Mouse (Mus musculus) adipocyte (in vitro differentiated cells): ENCODE measurements around the gene Rdm1.

Experiments
- DNase-seq: peaks from one replicate; pipeline ENCODE4 v3.0.0-alpha.2; 2016; ENCODE audit warnings: low spot score

Rdm1 gene

DNA sequence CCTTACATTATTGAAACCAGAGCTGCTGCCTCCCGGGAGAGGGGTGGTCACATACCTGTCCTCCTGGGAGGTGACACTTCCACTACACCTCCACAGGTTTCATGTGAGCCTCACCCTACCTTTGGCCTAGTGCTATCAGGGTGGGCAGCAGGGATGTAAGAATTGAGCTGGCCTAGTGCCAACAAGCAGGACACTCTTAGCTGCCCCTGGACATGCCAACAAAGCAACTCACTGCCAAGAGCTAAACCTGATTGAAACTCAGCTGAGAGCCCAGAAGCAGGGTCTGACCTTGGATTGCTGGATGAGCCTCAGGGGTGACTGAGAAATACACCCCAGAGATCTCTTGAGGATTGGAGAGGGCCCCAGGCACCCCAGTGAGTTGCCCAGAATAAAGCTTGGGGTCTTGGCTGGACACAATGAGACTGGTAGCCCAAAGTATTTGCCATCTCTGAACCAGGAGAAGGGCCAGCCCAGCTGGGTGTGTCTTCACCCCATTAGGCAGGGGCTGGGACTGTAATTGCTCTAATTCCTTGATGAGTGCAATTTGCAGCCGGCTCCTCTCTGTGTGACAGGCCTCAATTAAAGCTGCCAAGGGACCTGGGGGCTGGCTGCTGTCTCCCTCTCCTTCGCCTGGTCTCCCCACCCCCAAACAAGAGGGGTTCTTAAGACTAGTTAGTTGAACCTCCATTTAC lies 53.8 kb downstream of the Rdm1 start:
- no peak for DNase-seq

DNA sequence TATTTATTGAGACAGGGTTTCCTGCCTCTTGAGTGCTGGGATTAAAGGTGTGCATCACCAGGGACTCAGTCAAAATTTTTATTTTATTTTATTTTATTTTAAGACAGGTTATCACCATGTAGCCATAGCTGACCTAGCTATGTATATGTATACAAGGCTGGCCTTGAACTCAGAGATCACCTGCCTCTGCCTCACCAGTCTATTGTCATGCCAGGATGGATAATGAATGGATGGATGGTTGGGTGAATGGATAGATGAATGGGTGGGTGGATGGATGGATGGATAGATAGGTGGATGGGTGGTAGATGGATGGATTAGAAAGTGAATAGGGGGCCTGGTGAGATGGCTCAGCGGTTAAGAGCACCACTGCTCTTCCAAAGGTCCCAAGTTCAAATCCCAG lies 55.0 kb downstream of the Rdm1 start:
- DNase-seq: no peak

DNA sequence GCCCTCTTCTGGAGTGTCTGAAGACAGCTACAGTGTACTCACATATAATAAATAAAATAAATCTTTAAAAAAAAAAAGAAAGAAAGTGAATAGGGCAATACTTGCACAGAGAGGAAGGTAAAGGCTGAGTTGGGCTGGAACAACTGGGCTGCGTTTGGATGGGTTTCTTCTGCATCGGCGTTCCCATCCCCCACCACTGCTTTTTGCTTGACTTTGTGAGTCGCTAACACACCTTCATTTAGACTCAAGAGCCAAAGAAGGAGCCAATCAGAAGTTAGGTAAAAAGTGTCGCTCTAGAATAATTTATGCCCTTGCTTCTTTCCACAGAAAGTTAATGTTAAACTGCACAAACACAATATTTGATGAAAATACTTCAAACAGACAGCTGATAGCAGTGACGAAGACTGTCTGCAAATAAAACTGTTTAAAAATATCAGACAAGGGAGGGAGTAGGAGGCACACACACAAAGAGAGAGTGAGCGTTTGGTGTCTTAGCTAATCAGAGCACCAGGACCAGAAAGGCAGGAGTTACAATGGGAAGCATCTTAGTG lies 55.5 kb downstream of the Rdm1 start:
- no peak for DNase-seq
